Mouse (Mus musculus) retina, adult 2 months (tissue): ENCODE measurements around the gene Mpp6.

Source experiments
- DNase-seq: peaks from one replicate; pipeline ENCODE4 v3.0.0-alpha.2; 2012; ENCODE audit warnings: low read depth, low spot score

The Mpp6 gene

GRCm38 (mm10) chr6:50146158-50146557, 36.1 kb downstream of the Mpp6 start:
- no peak for DNase-seq

- no peak for DNase-seq
These were observed 39.3 kb downstream of the Mpp6 start for GRCm38 (mm10) chr6:50149378-50149777.

- no peak for DNase-seq
These were observed 49.8 kb downstream of the Mpp6 start for GRCm38 (mm10) chr6:50159842-50160241.

GRCm38 (mm10) chr6:50163013-50163412, 53.0 kb downstream of the Mpp6 start:
- DNase-seq: no peak

GRCm38 (mm10) chr6:50168821-50169220, 58.8 kb downstream of the Mpp6 start:
- DNase-seq: no peak

- no peak for DNase-seq
These were observed 59.7 kb downstream of the Mpp6 start for GRCm38 (mm10) chr6:50169771-50170170.

GRCm38 (mm10) chr6:50175736-50176135, 65.7 kb downstream of the Mpp6 start:
- DNase-seq: no peak

GRCm38 (mm10) chr6:50180189-50180588, 70.1 kb downstream of the Mpp6 start:
- no peak for DNase-seq

- no peak for DNase-seq
These were observed 77.9 kb downstream of the Mpp6 start for GRCm38 (mm10) chr6:50187955-50188354.

GRCm38 (mm10) chr6:50189376-50189775, 79.3 kb downstream of the Mpp6 start:
- no peak for DNase-seq

- DNase-seq: no peak
These were observed 81.6 kb downstream of the Mpp6 start for GRCm38 (mm10) chr6:50191605-50192004.

- no peak for DNase-seq
These were observed 82.1 kb downstream of the Mpp6 start for GRCm38 (mm10) chr6:50192169-50192568.

GRCm38 (mm10) chr6:50192822-50193221, 82.8 kb downstream of the Mpp6 start:
- no peak for DNase-seq

GRCm38 (mm10) chr6:50193851-50194250, 83.8 kb downstream of the Mpp6 start:
- no peak for DNase-seq

GRCm38 (mm10) chr6:50204356-50204755, 94.3 kb downstream of the Mpp6 start:
- DNase-seq: no peak

- no peak for DNase-seq
These were observed 95.1 kb downstream of the Mpp6 start for GRCm38 (mm10) chr6:50205093-50205492.

GRCm38 (mm10) chr6:50214711-50215372, 104.8 kb downstream of the Mpp6 start:
- DNase-seq: no peak

GRCm38 (mm10) chr6:50215373-50215745, 105.3 kb downstream of the Mpp6 start:
- DNase-seq: no peak

- DNase-seq: no peak
These were observed 105.9 kb downstream of the Mpp6 start for GRCm38 (mm10) chr6:50215986-50216385.

GRCm38 (mm10) chr6:50218628-50219027, 108.6 kb downstream of the Mpp6 start:
- no peak for DNase-seq

GRCm38 (mm10) chr6:50219066-50219465, 109.0 kb downstream of the Mpp6 start:
- DNase-seq: no peak

- no peak for DNase-seq
These were observed 110.8 kb downstream of the Mpp6 start for GRCm38 (mm10) chr6:50220863-50221262.

- DNase-seq: no peak
These were observed 112.3 kb downstream of the Mpp6 start for GRCm38 (mm10) chr6:50222351-50222750.

GRCm38 (mm10) chr6:50222986-50223385, 112.9 kb downstream of the Mpp6 start:
- DNase-seq: no peak
